Mouse (Mus musculus) heart, postnatal 0 days (tissue): ENCODE measurements around the gene Xrcc6. TPM values are rescaled to one million over a fixed set of nuclear protein-coding genes. Genes with fewer than 3 reads are reported as not detected.
"Not testable (repeated sequence)": the region's sequence is repeated elsewhere in the genome, so short reads cannot be mapped to it uniquely, and the experiment has no call there.

Experiments used
- ATAC-seq: fragments of 200-750 bp; cut with Nextera tagmentation; 2 replicates; pipeline ENCODE4 v1.8.0; 2017; ENCODE audit warnings: low read depth, moderate number of reproducible peaks, moderate library complexity; ENCODE audit not compliant: insufficient read depth
- DNase-seq: peaks from one replicate; pipeline ENCODE4 v3.0.0-alpha.2; 2016; ENCODE audit warnings: low spot score
- H3K27ac ChIP-seq: fragments of 300-500 bp; sonication (generic); 2 replicates; pipeline ENCODE4 v1.5.1; 2014; ENCODE audit warnings: low read depth, mild to moderate bottlenecking
- H3K27me3 ChIP-seq: fragments of 300-500 bp; sonication (generic); 2 replicates; pipeline ENCODE4 v1.6.1; 2014; ENCODE audit warnings: low read length, mixed read lengths; ENCODE audit not compliant: control insufficient read depth, insufficient read depth
- H3K36me3 ChIP-seq: fragments of 300-500 bp; sonication (generic); replicated peaks from 2 replicates; pipeline ENCODE4 v1.6.1; 2014; ENCODE audit warnings: low read length, mixed read lengths; ENCODE audit not compliant: control insufficient read depth, insufficient read depth
- H3K4me1 ChIP-seq: fragments of 300-500 bp; sonication (generic); 2 replicates; pipeline ENCODE4 v1.6.1; 2014; ENCODE audit warnings: antibody characterized with exemption; ENCODE audit not compliant: control insufficient read depth, insufficient read depth
- H3K4me2 ChIP-seq: fragments of 300-500 bp; sonication (generic); 2 replicates; pipeline ENCODE4 v1.6.1; 2014; ENCODE audit warnings: low read depth, mild to moderate bottlenecking, low read length, moderate library complexity
- H3K4me3 ChIP-seq: fragments of 300-500 bp; sonication (generic); 2 replicates; pipeline ENCODE4 v1.5.1; 2014; ENCODE audit warnings: low read depth, low read length
- H3K9ac ChIP-seq: fragments of 300-500 bp; sonication (generic); replicated peaks from 2 replicates; pipeline ENCODE4 v1.6.1; 2014; ENCODE audit warnings: low read depth, low read length, mixed read lengths
- H3K9me3 ChIP-seq: fragments of 300-500 bp; sonication (generic); replicated peaks from 2 replicates; pipeline ENCODE4 v1.6.1; 2016; ENCODE audit warnings: low read length; ENCODE audit not compliant: control insufficient read depth
- CTCF ChIP-seq: IDR thresholded peaks from 2 replicates; pipeline ENCODE4 v1.5.1; 2016; ENCODE audit warnings: antibody characterized with exemption, control low read depth, low read depth
- EP300 ChIP-seq: IDR thresholded peaks from 2 replicates; pipeline ENCODE4 v1.6.1; 2016; ENCODE audit warnings: antibody characterized with exemption, low read depth
- WGBS: fragments of 180-500 bp; shearing (Covaris S2); extraction: QIAGEN DNeasy Blood & Tissue Kit; methylation state at CpG from one replicate; pipeline ENCODE4 v1.1.7; 2014; 5-methylcytosine and 5-hydroxymethylcytosine counted together
- polyA plus RNA-seq: library from polyadenylated mRNA; unstranded; fragments of >200 nt; fragmentation: Nextera tagmentation; extraction: Ambion mirVana; gene quantifications from 2 replicates; pipeline ENCODE4 v1.2.1, GENCODE M21; 2015
- total RNA-seq: library from RNA; depleted of rRNA; stranded (reverse); fragments of >200 nt; gene quantifications from 2 replicates; pipeline ENCODE4 v1.2.3, GENCODE M21; 2014; ENCODE audit warnings: low replicate concordance

Gene Xrcc6
- total and polyA plus RNA-seq, 2 experiments from 2014 or later: 36.8 to 37.2 TPM

GRCm38 (mm10) chr15:81966062-81966829, 21.4 kb upstream of the Xrcc6 start:
- no peak for ATAC-seq
- 73% methylated on average over 11 of the region's 14 CpGs for WGBS
- Histone ChIP-seq H3K4me1 (no peaks in the 10 kb centered on the region), H3K9me3 (no peaks in the 10 kb centered on the region), H3K4me2 (no peak overlapping the region), H3K36me3 (no peaks in the 10 kb centered on the region), H3K4me3 (no peak overlapping the region), H3K27me3 (no peaks in the 10 kb centered on the region), H3K27ac (no peak overlapping the region), H3K9ac (no peak overlapping the region)
- TF ChIP-seq EP300: no peak
- TF ChIP-seq CTCF: no peak
- no peak for DNase-seq

GRCm38 (mm10) chr15:81967821-81968220, 19.8 kb upstream of the Xrcc6 start:
- ATAC-seq (no peak), DNase-seq (no peak)
- Histone ChIP-seq H3K9ac (no peak overlapping the region), H3K4me3 (no peak overlapping the region), H3K4me2 (no peak overlapping the region), H3K27me3 (no peaks in the 10 kb centered on the region), H3K27ac (no peak overlapping the region), H3K9me3 (0 out of 2 replicates have a peak, but pooled peaks cover 3% of the 10 kb centered on the region), H3K36me3 (no peaks in the 10 kb centered on the region), H3K4me1 (no peaks in the 10 kb centered on the region)
- WGBS: 73% methylated on average over 5 of the region's 5 CpGs
- TF ChIP-seq EP300: no peak
- no peak for TF ChIP-seq CTCF

- WGBS: 57% methylated on average over 2 of the region's 2 CpGs
- ATAC-seq: no peak
- no peaks in the 10 kb centered on the region for H3K36me3 ChIP-seq
- no peaks in the 10 kb centered on the region for H3K4me1 ChIP-seq
- no peak overlapping the region for H3K9ac ChIP-seq
- no peak overlapping the region for H3K4me2 ChIP-seq
- H3K27me3 ChIP-seq: no peaks in the 10 kb centered on the region
- DNase-seq: no peak
- H3K4me3 ChIP-seq: no peak overlapping the region
- no peak overlapping the region for H3K27ac ChIP-seq
- 0 out of 2 replicates have a peak, but pooled peaks cover 3% of the 10 kb centered on the region for H3K9me3 ChIP-seq
- no peak for TF ChIP-seq CTCF
- TF ChIP-seq EP300: no peak
Observed at GRCm38 (mm10) chr15:81968447-81968846, 19.2 kb upstream of the Xrcc6 start.

GRCm38 (mm10) chr15:81969173-81969572, 18.5 kb upstream of the Xrcc6 start:
- no peak overlapping the region for H3K27ac ChIP-seq
- DNase-seq (no peak), ATAC-seq (no peak)
- H3K4me3 ChIP-seq: no peak overlapping the region
- no peaks in the 10 kb centered on the region for H3K4me1 ChIP-seq
- WGBS: 62% methylated on average over 7 of the region's 7 CpGs
- TF ChIP-seq EP300 (no peak), CTCF (no peak)
- H3K36me3 ChIP-seq: no peaks in the 10 kb centered on the region
- H3K9me3 ChIP-seq: 0 out of 2 replicates have a peak, but pooled peaks cover 3% of the 10 kb centered on the region
- no peak overlapping the region for H3K9ac ChIP-seq
- H3K27me3 ChIP-seq: no peaks in the 10 kb centered on the region
- no peak overlapping the region for H3K4me2 ChIP-seq

GRCm38 (mm10) chr15:81969635-81970034, 18.0 kb upstream of the Xrcc6 start:
- not testable (repeated sequence) for H3K9ac ChIP-seq, H3K27me3 ChIP-seq, DNase-seq, H3K4me1 ChIP-seq, H3K4me2 ChIP-seq, H3K27ac ChIP-seq, H3K9me3 ChIP-seq, ATAC-seq, H3K36me3 ChIP-seq, H3K4me3 ChIP-seq
- WGBS: 57% methylated on average over 6 of the region's 6 CpGs

- ATAC-seq, H3K9ac ChIP-seq, H3K4me2 ChIP-seq, H3K4me1 ChIP-seq, DNase-seq, H3K27me3 ChIP-seq, H3K36me3 ChIP-seq, H3K4me3 ChIP-seq, H3K27ac ChIP-seq, H3K9me3 ChIP-seq: not testable (repeated sequence)
- 83% methylated on average over 4 of the region's 4 CpGs for WGBS
Observed at GRCm38 (mm10) chr15:81970498-81970897, 17.1 kb upstream of the Xrcc6 start.

GRCm38 (mm10) chr15:81975156-81975555, 12.5 kb upstream of the Xrcc6 start:
- WGBS: 88% methylated on average over 8 of the region's 8 CpGs
- H3K4me3 ChIP-seq, H3K27me3 ChIP-seq, H3K27ac ChIP-seq, H3K9ac ChIP-seq, H3K4me2 ChIP-seq, H3K36me3 ChIP-seq, H3K9me3 ChIP-seq, DNase-seq, H3K4me1 ChIP-seq, ATAC-seq: not testable (repeated sequence)
